Mouse (Mus musculus) kidney, postnatal 0 days (tissue): ENCODE data around the gene Hmgb1. TPM values are rescaled to one million over a fixed set of nuclear protein-coding genes. Genes with fewer than 3 reads are reported as not detected.

Source experiments
- ATAC-seq: fragments of 200-750 bp; cut with Nextera tagmentation; replicated peaks from 2 replicates; pipeline ENCODE4 v1.8.0; 2017; ENCODE audit warnings: low read depth, moderate number of reproducible peaks, moderate TSS enrichment, moderate library complexity; ENCODE audit not compliant: low FRiP score
- DNase-seq: peaks from one replicate; pipeline ENCODE4 v3.0.0-alpha.2; 2016; ENCODE audit warnings: low spot score
- H3K27ac ChIP-seq: fragments of 300-500 bp; sonication (generic); 2 replicates; pipeline ENCODE4 v1.5.1; 2014; ENCODE audit warnings: mild to moderate bottlenecking
- H3K27me3 ChIP-seq: fragments of 300-500 bp; sonication (generic); 2 replicates; pipeline ENCODE4 v1.6.1; 2014; ENCODE audit warnings: low read length, mixed read lengths; ENCODE audit not compliant: insufficient read depth
- H3K36me3 ChIP-seq: fragments of 300-500 bp; sonication (generic); 2 replicates; pipeline ENCODE4 v1.6.1; 2014; ENCODE audit warnings: low read length, mixed read lengths; ENCODE audit not compliant: insufficient read depth
- H3K4me1 ChIP-seq: fragments of 300-500 bp; sonication (generic); replicated peaks from 2 replicates; pipeline ENCODE4 v1.6.1; 2014; ENCODE audit warnings: antibody characterized with exemption, low read length, mixed read lengths; ENCODE audit not compliant: insufficient read depth
- H3K4me2 ChIP-seq: fragments of 300-500 bp; sonication (generic); 2 replicates; pipeline ENCODE4 v1.6.1; 2014; ENCODE audit warnings: mild to moderate bottlenecking, low read length, moderate library complexity, mixed read lengths
- H3K4me3 ChIP-seq: fragments of 300-500 bp; sonication (generic); replicated peaks from 2 replicates; pipeline ENCODE4 v1.5.1; 2014; ENCODE audit warnings: low read depth, low read length
- H3K9ac ChIP-seq: fragments of 300-500 bp; sonication (generic); 2 replicates; pipeline ENCODE4 v1.6.1; 2014; ENCODE audit warnings: low read depth, low read length
- H3K9me3 ChIP-seq: fragments of 300-500 bp; sonication (generic); replicated peaks from 2 replicates; pipeline ENCODE4 v1.6.1; 2016; ENCODE audit warnings: low read length, inconsistent platforms, mixed read lengths
- CTCF ChIP-seq: IDR thresholded peaks from 2 replicates; pipeline ENCODE4 v1.5.1; 2016; ENCODE audit warnings: antibody characterized with exemption, low read depth, mild to moderate bottlenecking, moderate library complexity
- WGBS: fragments of 180-500 bp; shearing (Covaris S2); extraction: QIAGEN DNeasy Blood & Tissue Kit; methylation state at CpG from one replicate; pipeline ENCODE4 v1.1.7; 2014; 5-methylcytosine and 5-hydroxymethylcytosine counted together
- polyA plus RNA-seq: library from polyadenylated mRNA; unstranded; fragments of >200 nt; fragmentation: Nextera tagmentation; extraction: Ambion mirVana; gene quantifications from 2 replicates; pipeline ENCODE4 v1.2.1, GENCODE M21; 2015

Hmgb1 gene
- polyA plus RNA-seq, 1 experiment from 2014 or later, result 1,196 TPM

DNA sequence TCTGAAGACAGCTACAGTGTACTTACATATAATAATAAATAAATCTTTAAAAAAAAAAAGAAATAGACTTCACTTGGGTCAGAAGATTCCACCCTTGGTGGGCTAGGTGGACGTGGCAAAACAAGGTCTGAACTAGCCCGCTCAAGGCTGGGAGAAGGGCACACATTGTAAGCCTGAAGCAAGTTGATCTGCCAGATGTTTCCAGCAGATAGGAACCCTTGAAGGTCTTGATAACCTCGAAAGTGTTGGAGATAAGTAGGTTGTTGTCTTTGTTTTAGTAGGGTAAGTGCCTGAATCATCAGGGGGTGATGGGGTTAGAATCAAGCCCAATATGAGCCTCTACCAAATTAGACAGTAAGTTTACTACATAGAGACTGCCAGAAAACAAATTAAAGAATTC, 35.2 kb upstream of the Hmgb1 start:
- WGBS, result 84% methylated on average over 3 of the region's 3 CpGs
- Histone ChIP-seq H3K9me3 (no peaks in the 10 kb centered on the region), H3K4me3 (no peak overlapping the region), H3K27ac (no peak overlapping the region), H3K4me2 (no peak overlapping the region), H3K27me3 (no peaks in the 10 kb centered on the region), H3K9ac (no peak overlapping the region), H3K4me1 (no peaks in the 10 kb centered on the region), H3K36me3 (peaks cover 17% of the 10 kb centered on the region; the same call in 1 of the 2 replicates)
- ATAC-seq (no peak), DNase-seq (no peak)
- TF ChIP-seq CTCF, result no peak

DNA sequence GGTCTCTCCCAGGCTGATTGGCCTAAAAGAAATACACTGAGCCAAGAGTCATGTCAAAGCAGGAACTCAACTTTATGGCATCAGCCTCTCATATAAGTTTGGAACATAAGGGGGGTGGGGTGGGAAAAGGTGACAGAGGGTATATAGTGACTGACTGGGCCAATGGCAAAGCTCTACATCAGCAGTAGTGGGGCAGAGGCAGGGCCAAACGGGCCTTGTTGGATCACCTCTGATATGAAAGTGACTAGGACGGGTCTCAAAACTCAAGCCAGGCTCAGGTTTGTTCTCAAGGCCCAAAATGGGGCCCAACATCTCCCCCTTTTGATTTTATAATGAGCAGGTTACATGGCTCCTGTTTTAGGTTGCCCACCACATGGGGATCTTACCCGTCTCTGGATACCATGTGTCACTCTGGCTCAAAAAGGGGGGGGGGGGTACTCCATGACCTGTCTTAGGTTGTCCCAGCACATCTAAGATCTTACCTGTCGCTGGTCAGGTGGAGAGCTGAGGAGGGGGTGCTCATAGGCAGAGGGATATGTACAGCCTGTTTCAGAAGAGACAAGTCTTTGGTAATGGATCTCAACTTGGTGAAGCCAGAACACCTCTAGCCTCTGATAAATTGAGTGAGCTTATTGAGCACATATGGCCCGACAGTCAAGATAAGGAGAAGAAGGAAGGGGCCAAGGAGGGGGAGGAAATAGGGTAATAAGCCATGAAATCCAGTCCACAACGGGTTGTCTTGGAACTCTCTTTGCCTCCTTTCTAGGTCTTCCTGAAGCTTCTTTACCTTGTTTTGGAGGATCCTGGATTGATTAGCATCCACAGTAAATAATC, 33.5 kb upstream of the Hmgb1 start:
- no peak overlapping the region for H3K27ac ChIP-seq
- no peak overlapping the region for H3K9ac ChIP-seq
- peaks cover 30% of the 10 kb centered on the region; the same call in 1 of the 2 replicates for H3K36me3 ChIP-seq
- DNase-seq (no peak), ATAC-seq (no peak)
- 88% methylated on average over 6 of the region's 6 CpGs for WGBS
- H3K27me3 ChIP-seq, result no peaks in the 10 kb centered on the region
- TF ChIP-seq CTCF, result no peak
- H3K4me2 ChIP-seq, result no peak overlapping the region
- no peaks in the 10 kb centered on the region for H3K9me3 ChIP-seq
- no peaks in the 10 kb centered on the region for H3K4me1 ChIP-seq
- no peak overlapping the region for H3K4me3 ChIP-seq

DNA sequence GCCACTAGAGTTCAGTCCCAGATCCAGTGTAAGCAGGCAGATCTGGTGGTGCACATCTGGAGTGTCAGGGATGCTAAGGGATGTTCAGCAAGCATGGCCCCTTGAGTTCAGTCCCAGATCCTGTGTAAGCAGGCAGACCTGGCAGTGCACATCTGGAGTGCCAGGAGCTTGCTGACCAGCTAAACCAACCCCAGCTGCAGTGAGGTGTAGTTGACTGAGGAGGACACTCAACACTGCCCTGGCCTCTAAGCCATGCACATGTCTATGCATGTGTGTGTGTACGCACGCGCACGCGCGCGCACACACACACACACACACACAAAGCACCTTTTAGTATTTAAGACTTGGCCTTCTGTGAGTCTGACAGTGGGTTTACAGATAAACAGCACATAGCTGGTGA, 31.3 kb upstream of the Hmgb1 start:
- DNase-seq (no peak), ATAC-seq (no peak)
- no peak overlapping the region for H3K9ac ChIP-seq
- H3K4me2 ChIP-seq, result no peak overlapping the region
- no peak overlapping the region for H3K27ac ChIP-seq
- no peak overlapping the region for H3K4me3 ChIP-seq
- no peaks in the 10 kb centered on the region for H3K9me3 ChIP-seq
- peaks cover 35% of the 10 kb centered on the region; the same call in 1 of the 2 replicates for H3K36me3 ChIP-seq
- 0 out of 2 replicates have a peak, but pooled peaks cover 3% of the 10 kb centered on the region for H3K4me1 ChIP-seq
- TF ChIP-seq CTCF, result no peak
- H3K27me3 ChIP-seq, result no peaks in the 10 kb centered on the region
- WGBS, result 97% methylated on average over 7 of the region's 7 CpGs

DNA sequence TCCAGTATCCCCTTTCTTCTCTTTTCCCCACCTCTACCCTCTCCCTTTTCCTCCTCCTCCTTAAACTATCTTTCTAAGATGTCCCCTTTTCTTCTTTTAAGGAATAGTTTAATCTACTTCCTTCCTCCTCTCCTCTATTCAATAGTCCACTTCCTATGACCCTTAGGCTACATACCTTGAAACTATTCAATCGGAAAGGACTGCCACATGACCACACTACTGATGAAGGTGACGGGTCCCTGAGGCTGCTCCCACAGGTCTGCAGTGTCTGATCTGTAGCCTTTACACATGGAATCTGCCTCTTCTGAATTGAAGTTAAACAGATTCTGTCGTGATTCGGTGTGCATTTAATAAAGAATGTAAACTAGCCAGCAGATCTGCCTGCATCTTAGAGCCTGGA, 28.5 kb upstream of the Hmgb1 start:
- H3K9ac ChIP-seq, result no peak overlapping the region
- H3K36me3 ChIP-seq, result peaks cover 49% of the 10 kb centered on the region
- WGBS, result 62% methylated on average over 4 of the region's 4 CpGs
- no peaks in the 10 kb centered on the region for H3K9me3 ChIP-seq
- no peaks in the 10 kb centered on the region for H3K27me3 ChIP-seq
- H3K4me1 ChIP-seq, result 0 out of 2 replicates have a peak, but pooled peaks cover 3% of the 10 kb centered on the region
- ATAC-seq (0 out of 2 replicates have a peak, but pooled peaks have one; percentile 70), DNase-seq (no peak)
- TF ChIP-seq CTCF, result no peak
- H3K4me2 ChIP-seq, result no peak overlapping the region
- peak overlapping the region; percentile 27; the same call in 1 of the 2 replicates for H3K27ac ChIP-seq
- no peak overlapping the region for H3K4me3 ChIP-seq

DNA sequence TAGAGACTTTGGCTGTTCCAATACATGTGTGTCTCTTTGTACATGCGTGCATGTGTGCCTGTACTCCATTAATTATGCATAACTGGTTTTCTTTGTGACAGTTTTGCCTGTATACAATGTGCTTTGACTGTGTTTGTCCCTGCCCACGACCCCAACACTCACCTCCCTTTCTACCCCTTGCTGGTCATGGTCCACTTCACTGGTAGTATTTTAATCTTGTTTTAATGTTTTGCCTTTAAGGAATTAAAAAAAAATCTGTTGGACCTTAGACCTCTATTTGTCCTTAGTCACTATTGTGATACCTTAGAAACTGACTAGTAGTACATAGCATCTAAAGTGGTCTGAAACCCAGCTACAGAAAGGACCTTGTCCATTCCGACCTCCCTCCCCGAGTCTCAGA, 26.8 kb upstream of the Hmgb1 start:
- no peak for DNase-seq
- H3K4me3 ChIP-seq, result no peak overlapping the region
- ATAC-seq, result no peak
- H3K9me3 ChIP-seq, result no peaks in the 10 kb centered on the region
- H3K4me1 ChIP-seq, result 0 out of 2 replicates have a peak, but pooled peaks cover 3% of the 10 kb centered on the region
- H3K9ac ChIP-seq, result no peak overlapping the region
- H3K36me3 ChIP-seq, result peaks cover 45% of the 10 kb centered on the region
- no peak overlapping the region for H3K4me2 ChIP-seq
- TF ChIP-seq CTCF, result no peak
- H3K27me3 ChIP-seq, result no peaks in the 10 kb centered on the region
- 76% methylated on average over 4 of the region's 4 CpGs for WGBS
- H3K27ac ChIP-seq, result no peak overlapping the region

DNA sequence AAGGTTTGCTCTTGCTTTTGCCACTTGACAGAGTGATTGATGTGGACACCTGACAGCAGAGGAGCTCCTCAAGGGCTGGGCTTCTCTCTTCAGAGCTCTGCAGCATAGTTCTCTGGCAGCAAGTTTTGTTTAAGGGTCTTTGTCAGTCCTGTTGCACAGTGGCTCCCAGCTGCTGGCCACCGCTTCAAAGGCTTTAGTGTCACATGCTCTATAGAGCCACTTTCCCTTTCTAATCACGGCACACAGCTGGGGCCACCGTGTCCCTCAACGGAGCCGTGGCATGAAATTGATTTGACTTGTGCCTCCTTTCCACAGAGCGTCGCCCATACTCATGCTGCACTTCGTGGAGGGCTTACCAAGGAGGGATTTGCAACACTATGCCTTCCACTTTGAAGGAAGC, 25.0 kb upstream of the Hmgb1 start:
- peaks cover 47% of the 10 kb centered on the region for H3K36me3 ChIP-seq
- ATAC-seq (no peak), DNase-seq (no peak)
- no peaks in the 10 kb centered on the region for H3K9me3 ChIP-seq
- H3K9ac ChIP-seq, result no peak overlapping the region
- 89% methylated on average over 8 of the region's 8 CpGs for WGBS
- H3K4me2 ChIP-seq, result no peak overlapping the region
- no peak overlapping the region for H3K4me3 ChIP-seq
- no peak overlapping the region for H3K27ac ChIP-seq
- H3K4me1 ChIP-seq, result 0 out of 2 replicates have a peak, but pooled peaks cover 3% of the 10 kb centered on the region
- no peak for TF ChIP-seq CTCF
- no peaks in the 10 kb centered on the region for H3K27me3 ChIP-seq
